In the genomic region with DNA sequence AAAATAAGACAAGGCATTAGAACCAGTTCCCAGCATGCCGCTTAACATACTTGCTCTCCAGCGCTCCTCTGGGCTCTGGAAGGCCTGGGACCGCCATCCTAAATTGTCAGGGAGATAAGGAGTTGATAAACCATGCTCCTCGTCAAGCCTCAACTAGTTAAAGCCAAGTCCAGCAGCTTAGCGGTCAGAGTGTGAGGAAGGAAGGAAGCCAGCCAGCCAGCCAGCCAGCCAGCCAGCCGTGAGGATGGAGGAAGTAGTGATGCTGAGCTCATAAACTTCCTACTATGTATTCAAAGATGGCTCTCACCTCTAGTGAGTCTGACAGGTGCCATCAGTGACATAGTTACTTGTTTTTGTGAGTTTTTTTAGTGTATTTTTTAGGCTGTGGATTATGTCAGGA, we compare ENCODE assay signal across 20 mouse cellular contexts. TPM values are rescaled to one million over a fixed set of nuclear protein-coding genes. Genes with fewer than 3 reads are reported as not detected.
A peak's percentile ranks its signal among the peaks of the same experiment; 100 is the strongest.
DNase-seq lines count a peak whose midpoint lies in the region; ATAC-seq and TF ChIP-seq lines count a peak whose summit lies in the region.
"Had no signal": no experiment of that assay in that cellular context is flagged by ENCODE, and none has a peak within 500 bp of the region (broad histone marks: within the 10 kb centered on the region; RNA-seq: fewer than 3 reads in every experiment).

No protein-coding gene starts in this region.

- H3K9ac ChIP-seq in heart, embryonic 14.5 days (ENCODE audit: low read length): no peak overlapping the region; the same call in 1 of the 2 replicates
- no peak overlapping the region for H3K9ac ChIP-seq in heart, adult 2 months (ENCODE audit: low read depth, low read length)
- H3K9ac ChIP-seq in liver, embryonic 12.5 days: no peak overlapping the region
- H3K9ac ChIP-seq: forebrain, postnatal 0 days; hindbrain, embryonic 13.5 days; liver, embryonic 14.5 days; midbrain, embryonic 15.5 days; neural tube, embryonic 15.5 days had no signal

- no peak for TF ChIP-seq POLR2A in heart, adult 2 months (IDR thresholded peaks at IDR 0.05; ENCODE audit: insufficient read depth, low read depth, low read length)

- ATAC-seq in heart, embryonic 14.5 days (ENCODE audit: insufficient number of reproducible peaks, insufficient read depth, low FRiP score, low read depth): no peak
- ATAC-seq in liver, embryonic 12.5 days: no peak
- ATAC-seq in megakaryocyte, adult 5-6 weeks (ENCODE audit: poor library complexity, severe bottlenecking): peak; percentile 58
- ATAC-seq: forebrain, postnatal 0 days; lung, postnatal 0 days; midbrain, embryonic 15.5 days had no signal

- 17% methylated on average over 6 of the region's 6 CpGs for WGBS in heart, embryonic 14.5 days
- 16% methylated on average over 6 of the region's 6 CpGs for WGBS in heart, adult 2 months
- WGBS in liver, embryonic 12.5 days (ENCODE audit: insufficient replicate concordance): 35% methylated on average over 6 of the region's 6 CpGs

- intact Hi-C loops in heart, adult 2 months (cut with DNase I): loop anchor here (10.0 kb wide), 1 partner anchor 88 kb away; the partner anchor contains the start of genes Dusp13 and Samd8

- H3K4me3 ChIP-seq in heart, embryonic 14.5 days (ENCODE audit: control insufficient read depth in 1 of 2, insufficient read depth in 1 of 2, low read depth in 1 of 2, low read length in 2 of 2): no peak overlapping the region
- H3K4me3 ChIP-seq in heart, adult 2 months: no peak overlapping the region
- H3K4me3 ChIP-seq in liver, embryonic 12.5 days: no peak overlapping the region
- H3K4me3 ChIP-seq: hindbrain, embryonic 13.5 days; limb, embryonic 10.5 days; midbrain, embryonic 15.5 days; neural tube, embryonic 15.5 days had no signal

- peak; percentile 6 for DNase-seq in cerebellum, adult 9-10 months
- DNase-seq in cerebellum, adult 18-20 months: no peak
- no peak for DNase-seq in heart, adult 2 months
- DNase-seq in liver: no peak
- DNase-seq in lung, postnatal 14 days: no peak
- DNase-seq: cerebellum, postnatal 14 days; embryo, embryonic 11 days; forebrain, postnatal 0 days; kidney, postnatal 36 days; layer of hippocampus, adult 9-11 months; thymus, adult 2 months had no signal

- H3K27ac ChIP-seq in heart, embryonic 14.5 days (replicated peaks in 1 of 2; ENCODE audit: control insufficient read depth in 1 of 2, insufficient read depth in 1 of 2, low read depth in 2 of 2, low read length in 2 of 2): peak overlapping the region; percentile 29 to 61; a peak in 2 of 4 replicates
- no peak overlapping the region for H3K27ac ChIP-seq in heart, adult 2 months
- H3K27ac ChIP-seq in liver, embryonic 12.5 days: peak overlapping the region; percentile 56
- H3K27ac ChIP-seq: hindbrain, embryonic 13.5 days; limb, embryonic 10.5 days; liver, embryonic 14.5 days; midbrain, embryonic 15.5 days; neural tube, embryonic 15.5 days had no signal

- no peak for TF ChIP-seq EP300 in heart, adult 2 months (IDR thresholded peaks at IDR 0.05; ENCODE audit: insufficient read depth, low read depth, low read length)

- TF ChIP-seq CTCF in heart, adult 2 months (IDR thresholded peaks at IDR 0.05): no peak

- H3K79me2 ChIP-seq in heart, adult 2 months (replicated peaks; ENCODE audit: control insufficient read depth, insufficient read depth, low read length): peaks cover 3% of the 10 kb centered on the region; the same call in 1 of the 2 replicates

- H3K4me2 ChIP-seq in heart, embryonic 14.5 days (ENCODE audit: low read length): no peak overlapping the region
- H3K4me2 ChIP-seq in liver, embryonic 12.5 days: no peak overlapping the region
- H3K4me2 ChIP-seq: hindbrain, embryonic 13.5 days; midbrain, embryonic 15.5 days; neural tube, embryonic 15.5 days had no signal

- H3K27me3 ChIP-seq in heart, embryonic 14.5 days (ENCODE audit: control insufficient read depth, insufficient read depth, low read length): no peaks in the 10 kb centered on the region
- no peaks in the 10 kb centered on the region for H3K27me3 ChIP-seq in heart, adult 2 months (ENCODE audit: control insufficient read depth, insufficient read depth, low read length)
- H3K27me3 ChIP-seq in liver, embryonic 12.5 days (replicated peaks): no peaks in the 10 kb centered on the region
- H3K27me3 ChIP-seq: hindbrain, embryonic 13.5 days; midbrain, embryonic 15.5 days; neural tube, embryonic 15.5 days had no signal

- H3K4me1 ChIP-seq in heart, embryonic 14.5 days (ENCODE audit: control insufficient read depth in 2 of 2, insufficient read depth in 2 of 2, low read length in 2 of 2): peaks cover 20 to 38% of the 10 kb centered on the region in 2 experiments
- peaks cover 11% of the 10 kb centered on the region for H3K4me1 ChIP-seq in heart, adult 2 months (ENCODE audit: control insufficient read depth, insufficient read depth, low read length)
- peaks cover 60% of the 10 kb centered on the region for H3K4me1 ChIP-seq in liver, embryonic 12.5 days

- H3K36me3 ChIP-seq in heart, embryonic 14.5 days (ENCODE audit: control insufficient read depth, insufficient read depth, low read length): peaks cover 88% of the 10 kb centered on the region
- peaks cover 31% of the 10 kb centered on the region for H3K36me3 ChIP-seq in heart, adult 2 months (ENCODE audit: control insufficient read depth, insufficient read depth, low read length)
- peaks cover 89% of the 10 kb centered on the region for H3K36me3 ChIP-seq in liver, embryonic 12.5 days

- H3K9me3 ChIP-seq in heart, embryonic 14.5 days (ENCODE audit: control insufficient read depth, low read length): no peaks in the 10 kb centered on the region
- H3K9me3 ChIP-seq in liver, embryonic 12.5 days (replicated peaks): no peaks in the 10 kb centered on the region
- H3K9me3 ChIP-seq: hindbrain, embryonic 13.5 days; limb, embryonic 10.5 days; midbrain, embryonic 15.5 days; neural tube, embryonic 15.5 days had no signal

RNA-seq across cellular contexts. Expression of gene Comtd1, which starts 5.5 kb away (rescaled TPM):
- 41.0 and 47.1 TPM in 2 replicates for polyA plus RNA-seq in heart, embryonic 14.5 days (2014; fragmentation: Nextera tagmentation; extraction: Ambion mirVana)
- 1 to 10 TPM; 5.6 to 8.3 TPM for total RNA-seq in heart, adult 2 months (2021)
- 6.6 and 10.2 TPM in 2 replicates for polyA plus RNA-seq in heart, adult 2 months (2012; rRNA removed)
- 35.7 and 41.3 TPM in 2 replicates for polyA plus RNA-seq in liver, embryonic 12.5 days (2016; fragmentation: Nextera tagmentation; extraction: Ambion mirVana)
- 8.0 and 14.3 TPM in 2 replicates for total RNA-seq in megakaryocyte, adult 5-6 weeks (2015)
- total RNA-seq in megakaryocyte, adult 5-6 weeks (2017): 0.89 and 5.4 TPM in 2 replicates

RNA-seq across cellular contexts. Expression of gene Vdac2, which starts 18.2 kb away (rescaled TPM):
- 533 and 556 TPM in 2 replicates for polyA plus RNA-seq in heart, embryonic 14.5 days (2014; fragmentation: Nextera tagmentation; extraction: Ambion mirVana)
- total RNA-seq in heart, adult 2 months (2021): 100 to 1,000 TPM; 441 to 506 TPM
- 228 and 349 TPM in 2 replicates for polyA plus RNA-seq in heart, adult 2 months (2012; rRNA removed)
- 194 and 198 TPM in 2 replicates for polyA plus RNA-seq in liver, embryonic 12.5 days (2016; fragmentation: Nextera tagmentation; extraction: Ambion mirVana)
- total RNA-seq in megakaryocyte, adult 5-6 weeks (2015): 293 and 324 TPM in 2 replicates
- total RNA-seq in megakaryocyte, adult 5-6 weeks (2017): 231 and 287 TPM in 2 replicates
